Comparison of ENCODE assay signal across 8 mouse cellular contexts in the genomic region with DNA sequence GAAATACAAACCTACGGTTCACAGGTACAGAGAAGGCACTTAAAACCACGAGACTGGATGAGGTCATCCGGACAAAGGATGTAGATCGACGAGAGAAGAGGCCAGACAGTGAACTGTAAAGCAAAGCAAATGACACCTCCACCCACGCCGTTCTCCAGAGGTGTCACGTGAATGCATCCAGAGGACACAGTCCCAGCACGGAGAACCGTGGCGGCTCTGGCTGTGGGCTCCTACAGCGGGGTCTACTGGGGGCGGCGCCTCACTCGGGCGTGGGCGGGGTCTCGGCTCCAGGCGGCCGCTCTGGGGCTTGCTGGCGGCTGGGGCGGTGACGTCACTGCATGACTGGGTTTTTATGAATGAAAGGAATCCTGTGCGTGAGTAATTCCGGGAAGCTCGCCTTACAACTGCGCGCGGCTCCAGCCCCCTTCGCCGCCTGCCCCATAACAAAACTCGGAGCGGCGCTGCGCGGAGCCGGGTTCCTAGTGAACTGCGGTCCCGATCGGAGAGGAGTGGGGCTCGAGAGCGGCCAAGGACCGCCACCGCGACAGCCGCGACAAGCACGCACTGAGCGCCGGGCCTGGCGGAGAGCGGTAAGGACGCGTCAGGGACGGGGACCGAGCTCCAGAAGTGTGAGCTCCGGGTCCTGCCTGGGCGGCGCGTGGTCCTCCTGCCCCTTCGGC. TPM values are rescaled to one million over a fixed set of nuclear protein-coding genes. Genes with fewer than 3 reads are reported as not detected.
A peak's percentile ranks its signal among the peaks of the same experiment; 100 is the strongest.
DNase-seq lines count a peak whose midpoint lies in the region; ATAC-seq lines count a peak whose summit lies in the region.

No protein-coding gene starts in this region.

- H3K4me1 ChIP-seq in megakaryocyte, embryonic 14.5 days: peaks cover 66% of the 10 kb centered on the region

- H3K4me3 ChIP-seq in megakaryocyte, embryonic 14.5 days (replicated peaks): peak overlapping the region; percentile 99

- peaks cover 4% of the 10 kb centered on the region for H3K36me3 ChIP-seq in megakaryocyte, embryonic 14.5 days (replicated peaks; ENCODE audit: low read length)

- DNase-seq in gastrocnemius, adult 8-10 months (ENCODE audit: low spot score in 2 of 2): peak; percentile 81 to 88
- peak; percentile 96 for DNase-seq in induced T-regulatory cell, adult 2 months (ENCODE audit: low read depth)
- peak; percentile 50 to 85 for DNase-seq in left cerebral cortex, adult 9 months (ENCODE audit: low spot score in 2 of 2)
- DNase-seq in right cerebral cortex, postnatal 10 days (ENCODE audit: low spot score in 2 of 2): peak; percentile 93 to 95
- DNase-seq in urinary bladder, postnatal 25 days (ENCODE audit: low spot score): peak; percentile 93

- peaks cover 38% of the 10 kb centered on the region for H3K27me3 ChIP-seq in megakaryocyte, embryonic 14.5 days (replicated peaks)

- ATAC-seq in activated CD4-positive, CD25-positive, alpha-beta regulatory T cell, adult 4 months: peak; percentile 75
- ATAC-seq in common myeloid progenitor, adult 5-6 weeks (replicated peaks; ENCODE audit: low read depth, poor library complexity, severe bottlenecking): peak; percentile 69

- peaks cover 5% of the 10 kb centered on the region; the same call in 1 of the 2 replicates for H3K9me3 ChIP-seq in megakaryocyte, embryonic 14.5 days

RNA-seq across cellular contexts. Expression of a gene that starts 0.9 kb away (rescaled TPM):
- 1 to 10 TPM; 1.9 to 3.7 TPM for polyA plus RNA-seq in activated CD4-positive, CD25-positive, alpha-beta regulatory T cell, adult 4 months (2017; shearing (Covaris generic))
- 5.8 and 11.7 TPM in 2 replicates for total RNA-seq in common myeloid progenitor, adult 5-6 weeks (2017)
- total RNA-seq in gastrocnemius, adult 8-10 months (2022): 1 to 10 TPM; 2.4 to 6.3 (median 4.3) TPM
- 3.8 and 6.4 TPM in 2 replicates for polyA plus RNA-seq in megakaryocyte, embryonic 14.5 days (2012; ENCODE audit: insufficient read depth, low replicate concordance)

RNA-seq across cellular contexts. Expression of a gene that starts 19.1 kb away (rescaled TPM):
- polyA plus RNA-seq in activated CD4-positive, CD25-positive, alpha-beta regulatory T cell, adult 4 months (2017; shearing (Covaris generic)): 10 to 100 TPM; 10.3 to 12.3 TPM
- 7.8 and 16.9 TPM in 2 replicates for total RNA-seq in common myeloid progenitor, adult 5-6 weeks (2017)
- 10 to 100 TPM; 17.3 to 22.2 (median 18.0) TPM for total RNA-seq in gastrocnemius, adult 8-10 months (2022)
- polyA plus RNA-seq in megakaryocyte, embryonic 14.5 days (2012; ENCODE audit: insufficient read depth, low replicate concordance): 26.0 and 37.7 TPM in 2 replicates

RNA-seq across cellular contexts. Expression of a gene that starts 56.1 kb away (rescaled TPM):
- polyA plus RNA-seq in activated CD4-positive, CD25-positive, alpha-beta regulatory T cell, adult 4 months (2017; shearing (Covaris generic)): 10 to 100 TPM in 1 of 2 experiments, 1 to 10 TPM in 1; 9.3 to 18.1 TPM
- total RNA-seq in common myeloid progenitor, adult 5-6 weeks (2017): 3.4 and 4.2 TPM in 2 replicates
- total RNA-seq in gastrocnemius, adult 8-10 months (2022): 10 to 100 TPM; 18.6 to 28.1 (median 21.8) TPM
- polyA plus RNA-seq in megakaryocyte, embryonic 14.5 days (2012; ENCODE audit: insufficient read depth, low replicate concordance): 58.6 and 91.9 TPM in 2 replicates

Comparison
In these comparisons a context has a peak if more than half of its experiments do, and no peak if none do; other contexts are left out.
1. Peak in every context shown above with its lines: DNase-seq, ATAC-seq and H3K4me3 ChIP-seq.